Comparison of ENCODE assay signal across 8 mouse cellular contexts in genomic region chr17:34038878-34039561, GRCm38 (mm10). TPM values are rescaled to one million over a fixed set of nuclear protein-coding genes. Genes with fewer than 3 reads are reported as not detected.
DNase-seq lines count a peak whose midpoint lies in the region; ATAC-seq and TF ChIP-seq lines count a peak whose summit lies in the region.

Gene Col11a2 (plus strand): TSS chr17:34039437.

- H3K36me3 ChIP-seq in lung, postnatal 0 days (ENCODE audit: insufficient read depth, low read length), result peaks cover 10% of the 10 kb centered on the region
- peaks cover 41% of the 10 kb centered on the region for H3K36me3 ChIP-seq in intestine, embryonic 14.5 days (ENCODE audit: control insufficient read depth, insufficient read depth, low read length)
- H3K36me3 ChIP-seq in liver, embryonic 15.5 days (replicated peaks), result peaks cover 33% of the 10 kb centered on the region
- peaks cover 17% of the 10 kb centered on the region for H3K36me3 ChIP-seq in stomach, postnatal 0 days (ENCODE audit: control insufficient read depth, insufficient read depth, low read length)

- H3K4me1 ChIP-seq in lung, postnatal 0 days (ENCODE audit: insufficient read depth, low read depth, low read length), result 0 out of 2 replicates have a peak, but pooled peaks cover 8% of the 10 kb centered on the region
- H3K4me1 ChIP-seq in intestine, embryonic 14.5 days (replicated peaks; ENCODE audit: control insufficient read depth, insufficient read depth, low read length), result 0 out of 2 replicates have a peak, but pooled peaks cover 6% of the 10 kb centered on the region
- H3K4me1 ChIP-seq in liver, embryonic 15.5 days (replicated peaks), result peaks cover 18% of the 10 kb centered on the region
- 0 out of 2 replicates have a peak, but pooled peaks cover 2% of the 10 kb centered on the region for H3K4me1 ChIP-seq in stomach, postnatal 0 days (replicated peaks; ENCODE audit: control insufficient read depth, insufficient read depth)

- no peak within 1 kb of the TSS for H3K9ac ChIP-seq in lung, postnatal 0 days (replicated peaks; ENCODE audit: low read depth)
- 0 out of 2 replicates have a peak within 1 kb of the TSS, but pooled peaks have one; percentile 13 for H3K9ac ChIP-seq in intestine, embryonic 14.5 days (ENCODE audit: low read length)
- H3K9ac ChIP-seq in liver, embryonic 15.5 days, result no peak within 1 kb of the TSS
- H3K9ac ChIP-seq in stomach, postnatal 0 days (ENCODE audit: low read length), result peak within 1 kb of the TSS; percentile 41; the same call in 1 of the 2 replicates

- H3K27me3 ChIP-seq in lung, postnatal 0 days (replicated peaks; ENCODE audit: insufficient read depth, low read length), result no peaks in the 10 kb centered on the region
- H3K27me3 ChIP-seq in intestine, embryonic 14.5 days (replicated peaks; ENCODE audit: control insufficient read depth, insufficient read depth, low read length), result peaks cover 2% of the 10 kb centered on the region; the same call in 1 of the 2 replicates
- peaks cover 48% of the 10 kb centered on the region for H3K27me3 ChIP-seq in liver, embryonic 15.5 days
- H3K27me3 ChIP-seq in stomach, postnatal 0 days (ENCODE audit: control insufficient read depth, insufficient read depth, low read length), result no peaks in the 10 kb centered on the region

- H3K4me2 ChIP-seq in lung, postnatal 0 days (replicated peaks; ENCODE audit: low read depth, low read length), result peak within 1 kb of the TSS; percentile 38
- H3K4me2 ChIP-seq in intestine, embryonic 14.5 days (ENCODE audit: low read length), result peak within 1 kb of the TSS; percentile 47
- H3K4me2 ChIP-seq in liver, embryonic 15.5 days, result peak within 1 kb of the TSS; percentile 37
- peak within 1 kb of the TSS; percentile 49 for H3K4me2 ChIP-seq in stomach, postnatal 0 days (replicated peaks; ENCODE audit: low read depth)

- peak; percentile 33 for DNase-seq in adrenal gland, postnatal 14 days
- DNase-seq in adrenal gland, postnatal 25 days, result no peak
- no peak for DNase-seq in lung, postnatal 0 days (ENCODE audit: low spot score)
- no peak for DNase-seq in lung, postnatal 14 days
- no peak for DNase-seq in intestine, embryonic 14.5 days (ENCODE audit: low spot score)
- DNase-seq in stomach, postnatal 0 days (ENCODE audit: low spot score), result peak; percentile 48
- DNase-seq in ovary, adult 18-20 months (ENCODE audit: low spot score), result no peak

- peak within 1 kb of the TSS; percentile 12; the same call in 1 of the 2 replicates for H3K4me3 ChIP-seq in lung, postnatal 0 days (ENCODE audit: low read depth, low read length)
- H3K4me3 ChIP-seq in intestine, embryonic 14.5 days (ENCODE audit: low read depth, low read length), result peak within 1 kb of the TSS; percentile 15; the same call in 1 of the 2 replicates
- H3K4me3 ChIP-seq in liver, embryonic 15.5 days (replicated peaks), result no peak within 1 kb of the TSS
- H3K4me3 ChIP-seq in stomach, postnatal 0 days (ENCODE audit: low read depth, low read length), result peak within 1 kb of the TSS; percentile 12

- no peak for TF ChIP-seq EP300 in lung, postnatal 0 days (IDR thresholded peaks at IDR 0.05)
- TF ChIP-seq EP300 in stomach, postnatal 0 days (optimal IDR thresholded peaks at IDR 0.05), result no peak

- peak; percentile 29; the same call in 1 of the 2 replicates for ATAC-seq in lung, postnatal 0 days
- peak; percentile 24; the same call in 1 of the 2 replicates for ATAC-seq in intestine, embryonic 14.5 days (replicated peaks; ENCODE audit: low FRiP score, low TSS enrichment, low read depth)
- ATAC-seq in liver, embryonic 15.5 days (ENCODE audit: insufficient read depth), result no peak
- ATAC-seq in stomach, postnatal 0 days (ENCODE audit: low FRiP score, low TSS enrichment), result peak; percentile 40; the same call in 1 of the 2 replicates

- H3K9me3 ChIP-seq in lung, postnatal 0 days (ENCODE audit: low read length), result no peaks in the 10 kb centered on the region
- H3K9me3 ChIP-seq in intestine, embryonic 14.5 days (ENCODE audit: control insufficient read depth, low read length), result no peaks in the 10 kb centered on the region
- no peaks in the 10 kb centered on the region for H3K9me3 ChIP-seq in liver, embryonic 15.5 days (replicated peaks)
- no peaks in the 10 kb centered on the region for H3K9me3 ChIP-seq in stomach, postnatal 0 days (ENCODE audit: control insufficient read depth, low read length)

- H3K27ac ChIP-seq in lung, postnatal 0 days (ENCODE audit: low read length), result no peak within 1 kb of the TSS
- H3K27ac ChIP-seq in intestine, embryonic 14.5 days (ENCODE audit: low read depth), result no peak within 1 kb of the TSS
- H3K27ac ChIP-seq in liver, embryonic 15.5 days (replicated peaks), result no peak within 1 kb of the TSS
- no peak within 1 kb of the TSS for H3K27ac ChIP-seq in stomach, postnatal 0 days (replicated peaks)

- WGBS in lung, postnatal 0 days, result 5% methylated on average over 28 of the region's 28 CpGs
- WGBS in intestine, embryonic 14.5 days, result 6% methylated on average over 28 of the region's 28 CpGs
- WGBS in liver, embryonic 15.5 days (ENCODE audit: insufficient replicate concordance), result 11% methylated on average over 28 of the region's 28 CpGs
- WGBS in stomach, postnatal 0 days, result 10% methylated on average over 28 of the region's 28 CpGs

- TF ChIP-seq CTCF in lung, postnatal 0 days (IDR thresholded peaks at IDR 0.05), result no peak
- 0 out of 2 replicates have a peak, but pooled peaks have one; percentile 9 for TF ChIP-seq CTCF in stomach, postnatal 0 days (IDR thresholded peaks at IDR 0.05; ENCODE audit: low read depth)

RNA-seq across cellular contexts. Expression of gene Col11a2, which starts in this region (rescaled TPM):
- total RNA-seq in adrenal gland, postnatal 14 days (2021), result 1.1 and 2.6 TPM in 2 replicates
- 0.91 and 3.0 TPM in 2 replicates for total RNA-seq in adrenal gland, postnatal 25 days (2021)
- polyA plus RNA-seq in lung, postnatal 0 days (2015; fragmentation: Nextera tagmentation; extraction: Ambion mirVana), result 0.25 and 0.44 TPM in 2 replicates
- 0.44 and 0.66 TPM in 2 replicates for polyA plus RNA-seq in intestine, embryonic 14.5 days (2014; fragmentation: Nextera tagmentation; extraction: Ambion mirVana)
- polyA plus RNA-seq in liver, embryonic 15.5 days (2015; fragmentation: Nextera tagmentation; extraction: Ambion mirVana), result 0.59 and 0.79 TPM in 2 replicates
- 0.18 and 0.29 TPM in 2 replicates for polyA plus RNA-seq in stomach, postnatal 0 days (2015; fragmentation: Nextera tagmentation; extraction: Ambion mirVana)

Comparison
In these comparisons a context has a peak if more than half of its experiments do, and no peak if none do; other contexts are left out.
1. Peak in ATAC-seq, H3K4me3 ChIP-seq and H3K4me2 ChIP-seq in lung, postnatal 0 days; RNA of the gene not detected or under 1 TPM.
2. Peak in ATAC-seq, H3K4me3 ChIP-seq, H3K9ac ChIP-seq and H3K4me2 ChIP-seq in intestine, embryonic 14.5 days; RNA of the gene not detected or under 1 TPM.
3. Peak in DNase-seq, ATAC-seq, H3K4me3 ChIP-seq, H3K9ac ChIP-seq and H3K4me2 ChIP-seq in stomach, postnatal 0 days; RNA of the gene not detected or under 1 TPM.